Mouse (Mus musculus): Measurements from ENCODE around the gene Phf8.
A peak's percentile ranks its signal among the peaks of the same experiment; 100 is the strongest.

- TF ChIP-seq MAX (IDR thresholded peaks at IDR 0.05; ENCODE audit: low read length) (no peak), EP300 (IDR thresholded peaks at IDR 0.05; ENCODE audit: low read length) (no peak), CTCF (conservative IDR thresholded peaks at IDR 0.05 in 1 of 2, IDR thresholded peaks at IDR 0.05 in 1 of 2; ENCODE audit: low read depth in 2 of 2, low read length in 2 of 2) (peak; percentile 7 to 15; a peak in 1 of 4 replicates), MEF2A (IDR thresholded peaks at IDR 0.05; ENCODE audit: borderline replicate concordance, low read depth, low read length) (no peak), ZC3H11A (IDR thresholded peaks at IDR 0.05; ENCODE audit: low read depth, low read length) (no peak), SIN3A (IDR thresholded peaks at IDR 0.05; ENCODE audit: low read length) (no peak)
Measured at GRCm38 (mm10) chrX:151575166-151575565, 54.7 kb downstream of the Phf8 start.
